Mouse (Mus musculus): ENCODE data around the gene Rassf1. TPM values are rescaled to one million over a fixed set of nuclear protein-coding genes. Genes with fewer than 3 reads are reported as not detected.

The Rassf1 gene
- total RNA-seq, 1 experiment from 2014 or later: 83.9 TPM

GRCm38 (mm10) chr9:107538711-107539110 lies 12.6 kb upstream of the Rassf1 start:
- ATAC-seq (replicated peaks; ENCODE audit: insufficient number of reproducible peaks, low FRiP score, low TSS enrichment, poor library complexity, severe bottlenecking): no peak

DNA sequence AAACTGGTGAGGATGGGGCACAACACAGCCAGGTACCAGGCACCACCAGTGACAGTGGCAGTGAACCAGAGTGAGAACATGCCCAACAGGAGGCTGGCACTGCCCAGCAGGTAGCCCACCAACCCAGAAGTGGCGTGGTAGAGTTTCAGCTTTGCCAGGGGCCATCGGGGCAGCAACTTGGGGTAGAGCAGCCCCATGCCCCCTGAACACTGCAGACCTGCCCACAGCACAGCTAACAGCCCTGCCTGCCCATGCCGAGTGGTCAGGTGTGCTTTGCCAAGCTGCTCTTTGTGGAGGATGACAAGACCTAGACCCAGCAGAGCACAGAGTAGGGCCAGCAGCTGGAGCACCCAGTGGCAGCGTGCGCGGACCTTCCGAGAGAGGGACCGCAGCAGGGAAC lies 11.4 kb upstream of the Rassf1 start:
- no peak for ATAC-seq (replicated peaks; ENCODE audit: insufficient number of reproducible peaks, low FRiP score, low TSS enrichment, poor library complexity, severe bottlenecking)

DNA sequence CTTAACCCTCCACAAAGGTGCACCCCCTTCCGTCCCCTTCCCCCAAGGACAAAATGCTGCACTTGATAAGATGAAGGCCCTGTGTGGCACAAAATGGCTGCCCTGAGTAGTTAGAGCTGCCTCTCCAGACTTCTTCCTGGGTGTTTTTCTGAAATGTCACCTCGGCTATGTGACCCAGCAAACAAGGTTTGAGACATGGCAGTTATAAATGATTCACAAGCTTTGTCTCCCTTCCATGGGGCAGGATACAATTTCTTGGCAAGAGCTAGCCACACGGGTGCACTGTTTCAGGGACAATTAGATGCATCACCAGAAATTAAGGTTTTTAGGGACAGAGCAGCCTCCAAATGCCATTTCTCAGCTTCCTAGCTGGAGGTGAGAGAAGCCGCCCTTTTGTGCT lies 10.9 kb upstream of the Rassf1 start:
- ATAC-seq (replicated peaks; ENCODE audit: insufficient number of reproducible peaks, low FRiP score, low TSS enrichment, poor library complexity, severe bottlenecking): no peak

- ATAC-seq (replicated peaks; ENCODE audit: insufficient number of reproducible peaks, low FRiP score, low TSS enrichment, poor library complexity, severe bottlenecking): no peak
These were observed 10.3 kb upstream of the Rassf1 start for GRCm38 (mm10) chr9:107541005-107541404.

GRCm38 (mm10) chr9:107541474-107542351 lies 9.6 kb upstream of the Rassf1 start, which contains the start of the genes Cyb561d2 and Nprl2:
Gene Cyb561d2 (minus strand): TSS chr9:107542193.
Gene Nprl2 (plus strand): TSS chr9:107542226.
- peak; percentile 82 for ATAC-seq (replicated peaks; ENCODE audit: insufficient number of reproducible peaks, low FRiP score, low TSS enrichment, poor library complexity, severe bottlenecking)

- no peak for ATAC-seq (replicated peaks; ENCODE audit: insufficient number of reproducible peaks, low FRiP score, low TSS enrichment, poor library complexity, severe bottlenecking)
These were observed 9.0 kb upstream of the Rassf1 start for GRCm38 (mm10) chr9:107542352-107542686.

- no peak for ATAC-seq (replicated peaks; ENCODE audit: insufficient number of reproducible peaks, low FRiP score, low TSS enrichment, poor library complexity, severe bottlenecking)
These were observed 8.6 kb upstream of the Rassf1 start for GRCm38 (mm10) chr9:107542721-107543120.

- no peak for ATAC-seq (replicated peaks; ENCODE audit: insufficient number of reproducible peaks, low FRiP score, low TSS enrichment, poor library complexity, severe bottlenecking)
These were observed 8.1 kb upstream of the Rassf1 start for GRCm38 (mm10) chr9:107543299-107543698.

- ATAC-seq (replicated peaks; ENCODE audit: insufficient number of reproducible peaks, low FRiP score, low TSS enrichment, poor library complexity, severe bottlenecking): no peak
These were observed 7.1 kb upstream of the Rassf1 start for GRCm38 (mm10) chr9:107544196-107544700.

GRCm38 (mm10) chr9:107544729-107545128 lies 6.6 kb upstream of the Rassf1 start:
- no peak for ATAC-seq (replicated peaks; ENCODE audit: insufficient number of reproducible peaks, low FRiP score, low TSS enrichment, poor library complexity, severe bottlenecking)

- no peak for ATAC-seq (replicated peaks; ENCODE audit: insufficient number of reproducible peaks, low FRiP score, low TSS enrichment, poor library complexity, severe bottlenecking)
These were observed 6.2 kb upstream of the Rassf1 start for GRCm38 (mm10) chr9:107545199-107545598.

GRCm38 (mm10) chr9:107545602-107546001 lies 5.8 kb upstream of the Rassf1 start:
- ATAC-seq (replicated peaks; ENCODE audit: insufficient number of reproducible peaks, low FRiP score, low TSS enrichment, poor library complexity, severe bottlenecking): no peak

- ATAC-seq (replicated peaks; ENCODE audit: insufficient number of reproducible peaks, low FRiP score, low TSS enrichment, poor library complexity, severe bottlenecking): peak; percentile 45
These were observed 4.3 kb upstream of the Rassf1 start, which contains the start of gene Zmynd10 for GRCm38 (mm10) chr9:107547026-107547425. Gene Zmynd10 (plus strand): TSS chr9:107547298.

DNA sequence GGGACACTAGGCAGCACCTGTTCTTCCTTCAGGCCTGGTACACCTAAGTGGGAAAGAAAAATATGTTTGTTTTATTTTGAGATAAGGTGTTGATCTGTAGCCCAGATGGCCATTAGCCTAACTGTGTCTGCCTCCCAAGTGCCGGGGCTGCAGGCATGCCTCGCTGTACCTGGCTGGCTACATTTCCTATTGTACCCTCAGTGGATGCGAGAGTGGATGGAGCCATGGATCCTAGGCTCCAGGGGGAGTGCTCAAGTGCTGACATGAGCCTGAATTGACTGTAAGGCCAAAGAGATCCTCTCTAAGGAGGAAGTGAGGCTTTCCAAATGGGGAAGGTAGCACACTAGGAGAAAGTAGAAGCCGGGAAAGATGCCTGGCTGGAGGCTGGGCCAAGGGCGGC lies 3.4 kb upstream of the Rassf1 start:
- no peak for ATAC-seq (replicated peaks; ENCODE audit: insufficient number of reproducible peaks, low FRiP score, low TSS enrichment, poor library complexity, severe bottlenecking)

DNA sequence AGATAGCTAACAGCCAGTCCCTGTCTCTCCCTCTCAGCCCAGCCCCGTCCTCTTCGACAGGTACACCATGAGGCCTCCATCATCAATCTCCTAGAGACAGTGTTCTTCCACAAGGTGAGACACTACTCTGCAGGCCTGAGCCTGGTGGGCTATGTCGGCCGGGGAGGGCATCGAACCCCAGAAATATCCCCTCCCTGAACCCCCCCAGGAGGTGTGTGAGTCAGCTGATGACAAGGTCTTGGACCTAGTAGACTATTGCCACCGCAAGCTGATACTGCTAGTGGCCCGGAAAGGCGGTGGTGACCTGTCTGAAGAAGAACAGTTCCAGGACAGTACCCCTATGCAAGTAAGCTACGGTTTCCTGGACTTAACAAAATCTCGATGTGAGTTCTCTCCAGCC lies 2.5 kb upstream of the Rassf1 start:
- ATAC-seq (replicated peaks; ENCODE audit: insufficient number of reproducible peaks, low FRiP score, low TSS enrichment, poor library complexity, severe bottlenecking): no peak

- ATAC-seq (replicated peaks; ENCODE audit: insufficient number of reproducible peaks, low FRiP score, low TSS enrichment, poor library complexity, severe bottlenecking): no peak
These were observed 1.9 kb upstream of the Rassf1 start for GRCm38 (mm10) chr9:107549297-107550074.

GRCm38 (mm10) chr9:107550491-107551116 lies 751 bp upstream of the Rassf1 start:
- no peak for ATAC-seq (replicated peaks; ENCODE audit: insufficient number of reproducible peaks, low FRiP score, low TSS enrichment, poor library complexity, severe bottlenecking)

DNA sequence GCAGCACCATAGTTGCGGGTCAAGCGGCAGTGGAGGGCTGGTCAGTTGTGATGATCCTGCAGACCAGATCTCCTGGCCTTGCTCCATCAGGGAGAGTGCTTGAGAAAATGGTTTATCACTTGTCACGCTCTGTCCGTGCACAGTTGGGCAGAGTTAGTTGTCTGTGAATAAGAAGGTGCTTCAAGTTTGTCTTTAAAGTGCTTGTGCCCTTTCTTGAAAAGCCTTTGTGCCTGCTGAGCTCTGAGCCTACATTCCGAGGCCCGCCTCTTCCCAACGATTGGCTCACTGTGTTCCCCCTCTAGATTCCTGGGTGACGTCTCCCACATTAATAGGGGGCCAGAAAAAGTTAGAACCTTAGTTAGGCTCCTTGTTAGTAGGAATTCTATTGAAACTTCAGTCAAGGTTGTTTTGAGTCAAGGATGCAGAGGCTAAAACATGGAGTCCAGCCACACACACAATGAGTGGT lies 568 bp downstream of the Rassf1 start:
- ATAC-seq (replicated peaks; ENCODE audit: insufficient number of reproducible peaks, low FRiP score, low TSS enrichment, poor library complexity, severe bottlenecking): no peak
